Mouse (Mus musculus) Muller cell, postnatal 12 days (primary cell): ENCODE data around the gene Grrp1.

ENCODE experiments used
- DNase-seq: peaks from one replicate; pipeline ENCODE4 v3.0.0-alpha.2; 2015; ENCODE audit errors: inconsistent ontology term

Gene Grrp1

DNA sequence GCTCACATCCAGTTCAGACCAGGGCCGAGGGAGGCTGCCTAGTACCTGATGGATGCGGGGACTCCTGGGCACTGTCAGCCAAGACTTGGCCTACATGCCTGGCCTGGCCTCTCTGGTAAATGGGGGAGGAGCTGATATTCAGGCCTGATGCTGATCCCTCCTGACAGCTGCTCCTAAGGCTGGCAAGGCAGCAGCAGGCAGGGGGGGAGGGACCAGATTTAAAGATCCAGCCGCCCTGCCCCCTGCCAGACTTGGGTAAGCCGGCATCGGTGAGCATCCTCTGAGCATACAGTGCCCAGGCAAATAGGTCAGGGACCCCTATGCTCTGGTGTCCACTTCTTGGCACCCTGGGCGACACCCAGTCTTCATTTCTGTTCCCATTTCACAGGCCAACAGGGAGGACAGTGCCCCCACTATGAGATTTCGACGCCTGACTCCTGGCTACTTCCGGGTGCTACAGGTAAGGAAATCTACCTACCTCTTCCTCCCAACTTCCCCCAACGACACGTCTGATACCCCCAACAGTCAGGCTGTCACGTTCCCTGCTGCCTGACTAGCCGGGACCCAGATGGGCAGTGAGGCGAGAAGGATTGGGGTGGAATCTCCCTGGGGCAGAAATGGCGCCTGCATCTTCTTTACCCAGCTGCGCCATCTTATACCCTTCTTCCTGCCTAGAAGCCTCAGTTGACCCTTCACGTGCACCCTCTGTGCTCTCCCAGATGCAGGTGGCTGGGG is 10.2 kb downstream of the Grrp1 start, which contains the start of gene E130218I03Rik:
E130218I03Rik (plus strand) TSS at position 147 of the 735 bp plus-strand sequence.
- peak; percentile 83 for DNase-seq

- DNase-seq = peak; percentile 63
Measured at GRCm38 (mm10) chr4:134238686-134239085, 15.2 kb downstream of the Grrp1 start.

- peak; percentile 85 for DNase-seq
Measured at GRCm38 (mm10) chr4:134238279-134238651, 15.6 kb downstream of the Grrp1 start, which contains the start of gene Cnksr1. Gene Cnksr1 (minus strand): TSS chr4:134238399.

DNA sequence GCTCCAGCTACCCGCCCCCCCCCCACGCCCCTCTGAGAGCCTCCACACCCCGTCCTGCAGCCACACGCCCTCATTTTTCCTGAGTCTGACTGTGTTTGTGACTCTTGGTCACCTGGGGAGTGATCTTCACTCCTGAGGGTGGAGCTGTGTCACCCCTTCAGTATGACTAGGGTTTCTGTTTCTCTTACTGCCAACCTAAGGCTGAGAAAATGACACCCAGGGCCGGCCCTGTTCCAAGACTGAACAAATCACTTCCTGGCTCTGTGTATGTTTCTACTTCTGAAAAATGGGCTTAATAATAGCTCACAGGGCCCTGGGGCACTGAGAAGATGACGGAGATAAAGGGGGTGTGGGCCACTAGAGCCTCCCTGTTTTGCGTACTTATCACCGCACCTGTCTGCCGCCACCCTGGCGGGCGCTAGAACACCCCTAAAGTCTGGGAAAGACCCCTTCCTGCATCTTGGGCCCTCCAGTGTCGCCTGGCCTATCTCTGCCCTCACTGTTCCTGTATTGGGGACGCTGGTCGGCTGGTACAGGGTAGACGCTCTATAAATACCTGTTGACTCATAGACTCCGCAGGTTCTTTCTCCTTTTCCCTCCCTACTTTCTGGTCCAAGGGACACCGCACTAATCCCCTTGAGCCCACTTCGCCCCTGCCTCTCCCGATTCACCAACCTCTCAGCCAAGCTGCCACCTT is 16.2 kb downstream of the Grrp1 start:
- no peak for DNase-seq

DNA sequence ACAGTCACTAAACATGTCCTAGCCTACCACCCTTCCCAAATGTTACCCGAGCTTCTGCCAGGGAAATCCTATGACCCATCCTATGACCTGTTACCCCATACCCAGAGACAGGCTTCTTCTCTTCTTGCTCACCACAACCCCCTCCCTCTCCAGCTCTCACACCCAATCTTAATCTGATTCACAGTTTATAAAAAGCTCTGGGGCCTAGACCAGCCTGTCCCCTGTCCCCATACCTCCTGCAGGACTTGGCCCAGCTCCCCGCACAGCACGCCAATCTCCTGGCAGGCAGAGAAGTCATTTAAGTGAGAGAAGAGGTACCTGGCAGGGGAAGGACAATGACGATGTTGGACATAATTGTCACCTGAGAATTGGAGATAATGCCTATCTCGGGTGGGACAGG is 19.0 kb downstream of the Grrp1 start:
- DNase-seq = no peak

DNA sequence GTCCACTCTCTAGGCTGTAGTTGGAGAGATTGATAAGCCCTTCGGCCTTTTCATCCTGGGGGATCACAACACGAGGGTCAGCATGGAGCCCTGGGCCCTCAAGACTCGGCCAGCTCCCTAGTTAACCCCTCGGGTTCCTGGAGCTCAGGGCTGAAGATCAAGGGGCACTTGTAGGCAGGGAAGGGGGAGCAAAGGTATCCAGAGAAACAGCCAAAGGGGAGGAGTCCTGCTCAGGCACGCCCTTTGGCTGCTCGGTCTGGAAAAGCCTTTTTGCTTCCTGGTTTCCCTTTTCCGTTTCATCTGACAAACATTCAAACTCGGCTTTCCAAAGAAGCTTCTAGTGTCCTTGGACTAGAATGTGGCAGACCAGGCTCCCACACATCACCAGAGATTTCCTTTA is 23.5 kb downstream of the Grrp1 start:
- DNase-seq = no peak

DNA sequence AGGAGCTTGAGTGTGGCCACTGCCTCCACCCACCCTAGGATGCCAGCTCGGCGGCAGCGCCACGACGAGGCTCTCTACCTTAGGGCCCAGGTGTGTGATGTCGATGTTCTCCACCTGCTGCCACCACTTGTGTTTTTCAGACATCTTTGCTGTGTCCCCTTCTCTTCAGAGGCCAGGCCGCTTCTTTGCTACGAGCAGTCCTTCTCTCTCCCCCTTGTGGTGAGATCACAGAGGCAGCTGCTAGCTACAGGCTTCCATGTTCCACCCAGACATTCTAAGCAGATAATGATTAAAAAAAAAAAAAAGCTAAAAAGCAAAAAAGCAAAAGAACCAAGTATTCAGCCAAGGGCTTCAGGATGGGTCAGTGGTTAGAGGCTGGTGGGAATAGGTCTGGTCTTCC is 26.7 kb downstream of the Grrp1 start, which contains the start of gene Catsper4:
Catsper4 (minus strand) TSS at position 190 of the 400 bp plus-strand sequence.
- no peak for DNase-seq

- DNase-seq = no peak
Measured at GRCm38 (mm10) chr4:134222793-134223600, 30.9 kb downstream of the Grrp1 start.

- DNase-seq = no peak
Measured at GRCm38 (mm10) chr4:134206488-134207053, 47.3 kb downstream of the Grrp1 start.

GRCm38 (mm10) chr4:134203340-134203896 is 50.5 kb downstream of the Grrp1 start:
- DNase-seq = no peak

DNA sequence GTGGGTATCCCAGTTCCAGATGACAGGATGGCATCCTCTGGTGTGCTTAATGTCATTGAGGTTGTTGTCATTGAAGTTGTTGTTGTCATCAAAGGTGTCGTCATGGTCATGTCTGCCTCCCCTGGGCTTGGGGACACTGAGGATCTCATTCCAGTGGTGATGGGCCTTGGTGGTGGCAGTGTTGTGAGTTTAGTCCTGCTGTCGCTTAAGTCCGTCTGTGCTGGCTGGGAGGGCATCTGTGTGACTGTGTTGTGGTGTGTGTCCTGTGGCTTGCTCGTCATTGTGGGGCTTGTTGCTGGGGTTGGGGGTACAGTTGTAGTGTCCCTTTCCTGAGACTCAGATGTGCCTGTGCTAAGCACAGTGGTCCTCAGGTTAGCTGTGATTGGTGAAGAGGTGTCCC is 51.0 kb downstream of the Grrp1 start, which contains the start of gene Gm7534:
Gm7534 (minus strand) TSS at position 101 of the 400 bp plus-strand sequence.
- no peak for DNase-seq
